In genomic region chr15:63400445-63400844, GRCm38 (mm10) we compare ENCODE assay signal across 18 mouse cellular contexts.
DNase-seq lines count a peak whose midpoint lies in the region; TF ChIP-seq lines count a peak whose summit lies in the region.
"Had no signal": no experiment of that assay in that cellular context is flagged by ENCODE, and none has a peak within 500 bp of the region (broad histone marks: within the 10 kb centered on the region; RNA-seq: fewer than 3 reads in every experiment).

No protein-coding gene starts in this region.

- H3K4me3 ChIP-seq in gastrocnemius, adult 2 months: no peak overlapping the region
- H3K4me3 ChIP-seq in embryonic fibroblast, embryonic 13.5 days (ENCODE audit: insufficient read depth, low read length): no peak overlapping the region
- H3K4me3 ChIP-seq: forebrain, embryonic 10.5 days; forebrain, embryonic 15.5 days; left cerebral cortex, adult 2 months; limb, embryonic 13.5 days; lung, embryonic 15.5 days; neural tube, embryonic 12.5 days had no signal

- TF ChIP-seq CTCF in gastrocnemius, adult 2 months (IDR thresholded peaks at IDR 0.05): no peak
- no peak for TF ChIP-seq CTCF in embryonic fibroblast, embryonic 13.5 days (IDR thresholded peaks at IDR 0.05; ENCODE audit: borderline replicate concordance, insufficient read depth, low read length)

- H3K27ac ChIP-seq in gastrocnemius, adult 2 months: peak overlapping the region; percentile 35; the same call in 1 of the 2 replicates
- H3K27ac ChIP-seq in embryonic fibroblast, embryonic 13.5 days (ENCODE audit: insufficient read depth, low read length): peak overlapping the region; percentile 79
- H3K27ac ChIP-seq: forebrain, embryonic 10.5 days; forebrain, embryonic 15.5 days; left cerebral cortex, adult 2 months; limb, embryonic 13.5 days; lung, embryonic 15.5 days; neural tube, embryonic 12.5 days had no signal

- intact Hi-C loops in gastrocnemius, adult 2 months (cut with DNase I): no loop called here
- intact Hi-C loops in left cerebral cortex, postnatal 14 days (cut with DNase I): no loop called here

- TF ChIP-seq POLR2A in embryonic fibroblast, embryonic 13.5 days (IDR thresholded peaks at IDR 0.05; ENCODE audit: low read depth, low read length): no peak

- no peak for DNase-seq in gastrocnemius, adult 2 months
- DNase-seq in gastrocnemius, adult 18-20 months (ENCODE audit: low spot score): no peak
- peak; percentile 95 for DNase-seq in Muller cell, postnatal 12 days (ENCODE audit: inconsistent ontology term)
- DNase-seq in cerebellum, postnatal 36 days: no peak
- no peak for DNase-seq in left cerebral cortex, postnatal 14 days (ENCODE audit: low spot score in 2 of 2)
- no peak for DNase-seq in heart, adult 18-20 months
- DNase-seq: adrenal gland, adult 8-10 months; cerebellum, adult 11-12 months; cerebellum, adult 9-11 months; kidney, adult 11 months; kidney, postnatal 14 days had no signal

- H3K4me1 ChIP-seq in embryonic fibroblast, embryonic 13.5 days (ENCODE audit: control insufficient read depth, insufficient read depth, low read length): peaks cover 2% of the 10 kb centered on the region; the same call in 1 of the 2 replicates
- H3K4me1 ChIP-seq: forebrain, embryonic 15.5 days; limb, embryonic 13.5 days; lung, embryonic 15.5 days; neural tube, embryonic 12.5 days had no signal
